Mouse (Mus musculus) colon, adult 2 months (tissue): Measurements from ENCODE around the gene Mturn. TPM values are rescaled to one million over a fixed set of nuclear protein-coding genes. Genes with fewer than 3 reads are reported as not detected.

Experiments
- polyA plus RNA-seq: library from polyadenylated mRNA; depleted of rRNA; stranded (reverse); fragments of >200 nt; gene quantifications from 2 replicates; pipeline ENCODE4 v1.2.3, GENCODE M21; 2012; rRNA removed

Mturn gene
- 4.3 and 6.9 TPM in 2 replicates for polyA plus RNA-seq

GRCm38 (mm10) chr6:54680891-54681745 lies at the start of gene Mturn:
Gene Mturn, plus strand, starts transcription at chr6:54681624.

Other genes starting within 250 kb of the Mturn start
- 2.6 and 3.2 TPM in 2 replicates for gene Scrn1, start 115.1 kb upstream of the Mturn start, polyA plus RNA-seq
- gene Plekha8, start 86.5 kb upstream of the Mturn start, polyA plus RNA-seq: 12.6 and 13.3 TPM in 2 replicates
- 2.7 and 3.6 TPM in 2 replicates for gene Fkbp14, start 84.3 kb upstream of the Mturn start, polyA plus RNA-seq
- 11.8 and 13.0 TPM in 2 replicates for gene Znrf2, start 135.3 kb downstream of the Mturn start, polyA plus RNA-seq